Mouse (Mus musculus) CH12.LX (cell line): Measurements from ENCODE around the gene Phrf1. TPM values are rescaled to one million over a fixed set of nuclear protein-coding genes. Genes with fewer than 3 reads are reported as not detected.

ENCODE experiments used
- DNase-seq: peaks from one replicate; pipeline ENCODE4 v3.0.0-alpha.2; 2013; ENCODE audit errors: extremely low read depth
- H3K27ac ChIP-seq: 2 replicates; pipeline ENCODE4 v1.5.1; 2012; ENCODE audit warnings: low read depth, mild to moderate bottlenecking, control low read depth, moderate library complexity; ENCODE audit not compliant: insufficient read depth
- H3K27me3 ChIP-seq: replicated peaks from 2 replicates; pipeline ENCODE3; 2012; ENCODE audit warnings: inconsistent platforms
- H3K36me3 ChIP-seq, 2 experiments: replicated peaks in 1 of 2; 2 replicates each; pipeline versions ENCODE3 to v1.6.1; 2012; ENCODE audit warnings: inconsistent platforms in 1 of 2, low read length in 1 of 2, mild to moderate bottlenecking in 1 of 2, mixed read lengths in 1 of 2, moderate library complexity in 1 of 2; ENCODE audit not compliant: control insufficient read depth in 1 of 2, insufficient read depth in 1 of 2
- H3K4me1 ChIP-seq, 2 experiments: 2 replicates each; pipeline ENCODE4 v1.6.1; 2012; ENCODE audit warnings: inconsistent platforms in 1 of 2, moderate library complexity in 1 of 2; ENCODE audit not compliant: insufficient read depth in 2 of 2, control insufficient read depth in 1 of 2
- H3K4me2 ChIP-seq: 2 replicates; pipeline ENCODE4 v1.6.1; 2012; ENCODE audit warnings: low read depth, mild to moderate bottlenecking, control low read depth; ENCODE audit not compliant: poor library complexity, insufficient read depth, severe bottlenecking
- H3K4me3 ChIP-seq, 3 experiments: fragments of 150-350 bp in 1 of 3; sonication (generic) in 1 of 3; replicated peaks in 1 of 3; 2 replicates each; pipeline versions ENCODE3 to v1.5.1; 2011 to 2012; ENCODE audit warnings: low read depth in 2 of 3, low read length in 2 of 3, mild to moderate bottlenecking in 2 of 3, moderate library complexity in 2 of 3, control low read depth in 1 of 3, improper control_type of control experiment in 1 of 3, inconsistent platforms in 1 of 3, mixed read lengths in 1 of 3; ENCODE audit not compliant: poor library complexity in 1 of 3
- H3K79me2 ChIP-seq: replicated peaks from 2 replicates; pipeline ENCODE4 v1.6.1; 2012; ENCODE audit warnings: mild to moderate bottlenecking, moderate library complexity; ENCODE audit not compliant: control insufficient read depth, poor library complexity, insufficient read depth, severe bottlenecking; ENCODE audit errors: extremely low read depth
- H3K9ac ChIP-seq: 2 replicates; pipeline ENCODE4 v1.6.1; 2012; ENCODE audit warnings: low read depth, mild to moderate bottlenecking, control low read depth, moderate library complexity; ENCODE audit not compliant: insufficient read depth
- H3K9me3 ChIP-seq: replicated peaks from 2 replicates; pipeline ENCODE3; 2012; ENCODE audit warnings: low read length, inconsistent platforms, mixed read lengths
- BHLHE40 ChIP-seq: IDR thresholded peaks from 2 replicates; pipeline ENCODE4 v1.6.1; 2011; ENCODE audit warnings: mild to moderate bottlenecking, low read depth, low read length, improper control_type of control experiment
- CHD1 ChIP-seq: IDR thresholded peaks from 2 replicates; pipeline ENCODE4 v1.6.1; 2012; ENCODE audit warnings: low read depth, low read length, improper control_type of control experiment, inconsistent platforms
- CTCF ChIP-seq, 2 experiments: IDR thresholded peaks in 1 of 2; conservative IDR thresholded peaks in 1 of 2; 2 replicates each; pipeline ENCODE4 v1.5.1; 2011 to 2012; ENCODE audit warnings: low read depth in 2 of 2, low read length in 2 of 2, improper control_type of control experiment in 1 of 2, inconsistent platforms in 1 of 2, mild to moderate bottlenecking in 1 of 2, moderate library complexity in 1 of 2
- EP300 ChIP-seq: IDR thresholded peaks from 2 replicates; pipeline ENCODE4 v1.6.1; 2011; ENCODE audit warnings: low read length, improper control_type of control experiment
- ETS1 ChIP-seq: conservative IDR thresholded peaks from 2 replicates; pipeline ENCODE4 v1.6.1; 2012; ENCODE audit warnings: low read depth, mild to moderate bottlenecking, inconsistent platforms, low read length, improper control_type of control experiment, moderate library complexity
- GABPA ChIP-seq: IDR thresholded peaks from 2 replicates; pipeline ENCODE4 v1.6.1; 2012; ENCODE audit warnings: low read depth, low read length, improper control_type of control experiment, inconsistent platforms; ENCODE audit not compliant: insufficient replicate concordance
- IRF4 ChIP-seq: IDR thresholded peaks from 2 replicates; pipeline ENCODE4 v1.6.1; 2014; ENCODE audit warnings: low read depth, mild to moderate bottlenecking, inconsistent platforms, low read length, improper control_type of control experiment
- JUN ChIP-seq: IDR thresholded peaks from 2 replicates; pipeline ENCODE4 v1.6.1; 2011; ENCODE audit warnings: low read depth, mild to moderate bottlenecking, low read length, improper control_type of control experiment, moderate library complexity; ENCODE audit not compliant: insufficient read depth
- JUND ChIP-seq: conservative IDR thresholded peaks from 2 replicates; pipeline ENCODE4 v1.6.1; 2011; ENCODE audit warnings: low read depth, low read length, improper control_type of control experiment
- KAT2A ChIP-seq: IDR thresholded peaks from 2 replicates; pipeline ENCODE4 v1.6.1; 2012; ENCODE audit warnings: low read length, improper control_type of control experiment, inconsistent platforms; ENCODE audit not compliant: insufficient replicate concordance
- MAZ ChIP-seq: IDR thresholded peaks from 2 replicates; pipeline ENCODE4 v1.6.1; 2012; ENCODE audit warnings: low read depth, mild to moderate bottlenecking, inconsistent platforms, low read length, improper control_type of control experiment, moderate library complexity
- MEF2A ChIP-seq: IDR thresholded peaks from 2 replicates; pipeline ENCODE4 v1.6.1; 2014; ENCODE audit warnings: low read depth, mild to moderate bottlenecking, inconsistent platforms, low read length, improper control_type of control experiment, borderline replicate concordance
- MXI1 ChIP-seq: IDR thresholded peaks from 2 replicates; pipeline ENCODE4 v1.6.1; 2011; ENCODE audit warnings: mild to moderate bottlenecking, low read depth, low read length, improper control_type of control experiment
- MYC ChIP-seq: IDR thresholded peaks from 2 replicates; pipeline ENCODE4 v1.6.1; 2011; ENCODE audit warnings: low read depth, mild to moderate bottlenecking, improper control_type of control experiment, low read length
- PAX5 ChIP-seq: IDR thresholded peaks from 2 replicates; pipeline ENCODE4 v1.6.1; 2012; ENCODE audit warnings: low read length, inconsistent platforms, mixed read lengths
- POLR2A ChIP-seq: IDR thresholded peaks from 2 replicates; pipeline ENCODE4 v1.6.1; 2011; ENCODE audit warnings: low read depth, mild to moderate bottlenecking, improper control_type of control experiment, low read length
- POLR2AphosphoS2 ChIP-seq: IDR thresholded peaks from 2 replicates; pipeline ENCODE4 v1.6.1; 2011; ENCODE audit warnings: low read depth, low read length, improper control_type of control experiment
- RCOR1 ChIP-seq: conservative IDR thresholded peaks from 2 replicates; pipeline ENCODE4 v1.6.1; 2012; ENCODE audit warnings: low read depth, mild to moderate bottlenecking, inconsistent platforms, low read length, improper control_type of control experiment
- SIN3A ChIP-seq: IDR thresholded peaks from 2 replicates; pipeline ENCODE4 v1.6.1; 2012; ENCODE audit warnings: low read length, improper control_type of control experiment, inconsistent platforms
- SMC3 ChIP-seq: IDR thresholded peaks from 2 replicates; pipeline ENCODE4 v1.6.1; 2011; ENCODE audit warnings: low read depth, low read length, improper control_type of control experiment
- TBP ChIP-seq: conservative IDR thresholded peaks from 2 replicates; pipeline ENCODE4 v1.6.1; 2011; ENCODE audit warnings: low read depth, low read length, improper control_type of control experiment
- TCF12 ChIP-seq: IDR thresholded peaks from 2 replicates; pipeline ENCODE4 v1.6.1; 2014; ENCODE audit warnings: low read depth, mild to moderate bottlenecking, inconsistent platforms, low read length, improper control_type of control experiment
- USF1 ChIP-seq: IDR thresholded peaks from 2 replicates; pipeline ENCODE4 v1.6.1; 2014; ENCODE audit warnings: low read depth, mild to moderate bottlenecking, inconsistent platforms, low read length, improper control_type of control experiment
- USF2 ChIP-seq: conservative IDR thresholded peaks from 2 replicates; pipeline ENCODE4 v1.6.1; 2011; ENCODE audit warnings: low read depth, low read length, improper control_type of control experiment
- ZC3H11A ChIP-seq: IDR thresholded peaks from 2 replicates; pipeline ENCODE4 v1.6.1; 2012; ENCODE audit warnings: low read depth, mild to moderate bottlenecking, inconsistent platforms, low read length, improper control_type of control experiment
- ZKSCAN1 ChIP-seq: IDR thresholded peaks from 2 replicates; pipeline ENCODE4 v1.6.1; 2012; ENCODE audit warnings: low read depth, inconsistent platforms, low read length, improper control_type of control experiment, borderline replicate concordance
- ZNF384 ChIP-seq: IDR thresholded peaks from 2 replicates; pipeline ENCODE4 v1.6.1; 2012; ENCODE audit warnings: low read depth, low read length, improper control_type of control experiment, inconsistent platforms
- dilution Hi-C: fragments of 300-500 bp; cut with MboI; formaldehyde crosslinking; loops from 2 replicates; pipeline ENCODE4 v1.14.3; 2020; ENCODE audit warnings: low sequenced_read_pairs; ENCODE audit not compliant: extremely low pct_unique_long_range_greater_than_20kb, extremely low pct_ligation_motif_present
- in situ Hi-C: fragments of 300-500 bp; cut with MboI; formaldehyde crosslinking; loops from 3 replicates; pipeline ENCODE4 v1.14.3; 2019; ENCODE audit warnings: low sequenced_read_pairs, low pct_ligation_motif_present, low pct_unique_long_range_greater_than_20kb, mixed read lengths
- polyA plus RNA-seq: library from polyadenylated mRNA; unstranded; fragments of >175 nt; gene quantifications from 2 replicates; pipeline ENCODE4 v1.2.1, GENCODE M21; 2012; ENCODE audit warnings: low read depth; ENCODE audit not compliant: insufficient read length
- total RNA-seq, 2 experiments: library from RNA; depleted of rRNA; stranded (reverse); fragments of 300-350 nt in 1 of 2; fragments of >200 nt in 1 of 2; gene quantifications; 2 replicates each; pipeline ENCODE4 v1.2.3; 2012 to 2014

Phrf1 gene
- total and polyA plus RNA-seq, 3 experiments, result 22.4 to 59.2 (median 52.5) TPM

- Histone ChIP-seq H3K27me3 (no peaks in the 10 kb centered on the region), H3K27ac (peak overlapping the region; percentile 93), H3K9ac (peak overlapping the region; percentile 58), H3K4me3 (no peak overlapping the region), H3K9me3 (no peaks in the 10 kb centered on the region), H3K79me2 (no peaks in the 10 kb centered on the region), H3K4me2 (peak overlapping the region; percentile 17; the same call in 1 of the 2 replicates), H3K36me3 (peaks cover 0 to 9% of the 10 kb centered on the region in 2 experiments), H3K4me1 (peaks cover 51 to 88% of the 10 kb centered on the region in 2 experiments)
- peak; percentile 77 for DNase-seq
- dilution Hi-C loops, result no loop called here
- in situ Hi-C loops, result loop anchor here (5.0 kb wide), 1 partner anchor 39 kb away; no protein-coding TSS in a partner anchor
- peak; percentile 39; the same call in 1 of the 2 replicates for TF ChIP-seq TCF12
- TF ChIP-seq ZKSCAN1, result no peak
- TF ChIP-seq MEF2A, result peak; percentile 49; the same call in 1 of the 2 replicates
- TF ChIP-seq MAZ, result no peak
- TF ChIP-seq BHLHE40, result no peak; the same call in 1 of the 2 replicates
- TF ChIP-seq SMC3, result no peak
- peak; percentile 68; the same call in 1 of the 2 replicates for TF ChIP-seq TBP
- no peak for TF ChIP-seq POLR2AphosphoS2
- no peak for TF ChIP-seq USF2
- peak; percentile 63 for TF ChIP-seq POLR2A
- TF ChIP-seq ETS1, result peak; percentile 71
- TF ChIP-seq GABPA, result no peak
- TF ChIP-seq MXI1, result no peak
- TF ChIP-seq RCOR1, result no peak
- TF ChIP-seq SIN3A, result no peak
- TF ChIP-seq IRF4, result peak; percentile 82
- no peak for TF ChIP-seq KAT2A
- TF ChIP-seq USF1, result no peak
- TF ChIP-seq JUND, result peak; percentile 80
- TF ChIP-seq PAX5, result no peak
- TF ChIP-seq ZNF384, result no peak
- no peak for TF ChIP-seq CTCF (conservative IDR thresholded peaks at IDR 0.05 in 1 of 2, IDR thresholded peaks at IDR 0.05 in 1 of 2; ENCODE audit: low read depth in 2 of 2, low read length in 2 of 2)
- TF ChIP-seq MYC, result 0 out of 2 replicates have a peak, but pooled peaks have one; percentile 24
- TF ChIP-seq ZC3H11A, result no peak
- peak; percentile 86 for TF ChIP-seq JUN
- peak; percentile 53; the same call in 1 of the 2 replicates for TF ChIP-seq EP300
- peak; percentile 96 for TF ChIP-seq CHD1
Observed at GRCm38 (mm10) chr7:141277701-141278678, 49.4 kb downstream of the Phrf1 start.
